Mouse (Mus musculus) macrophage (primary cell): ENCODE data around the gene Vps39. TPM values are rescaled to one million over a fixed set of nuclear protein-coding genes. Genes with fewer than 3 reads are reported as not detected.

Source experiments
- H3K27ac ChIP-seq: fragments of 350-480 bp; formaldehyde crosslinking; 2 replicates; pipeline ENCODE4 v1.9.0; 2021
- H3K36me3 ChIP-seq: fragments of 350-480 bp; formaldehyde crosslinking; 2 replicates; pipeline ENCODE4 v1.9.0; 2021; ENCODE audit errors: inconsistent target
- H3K4me3 ChIP-seq: fragments of 350-480 bp; formaldehyde crosslinking; 2 replicates; pipeline ENCODE4 v1.9.0; 2021; ENCODE audit errors: inconsistent target
- H3K79me2 ChIP-seq: fragments of 350-480 bp; formaldehyde crosslinking; 2 replicates; pipeline ENCODE4 v1.9.0; 2021; ENCODE audit errors: inconsistent target
- WGBS: methylation state at CpG from one replicate; pipeline ENCODE4 v1.1.7; 2026; ENCODE audit warnings: inconsistent platforms; ENCODE audit not compliant: missing documents; 5-methylcytosine and 5-hydroxymethylcytosine counted together
- polyA plus RNA-seq: library from polyadenylated mRNA; stranded (reverse); fragments of 250-400 nt; gene quantifications from 3 replicates; pipeline ENCODE4 v1.2.4, GENCODE M21; 2018; ENCODE audit warnings: inconsistent platforms
- total RNA-seq, 78 experiments: library from RNA; depleted of rRNA; stranded (reverse); fragments of 250-400 nt; gene quantifications; 1 replicate in 9 of 78; 2 replicates in 24 of 78; 3 replicates in 43 of 78; 4 replicates in 2 of 78; pipeline ENCODE4 v1.2.4; 2018; ENCODE audit warnings: inconsistent platforms in 56 of 78

The Vps39 gene
- total RNA-seq (2018; cell fraction: chromatin; rRNA removed), result 100 to 1,000 TPM in 14 of 26 experiments, 10 to 100 TPM in 12; 41.0 to 272 (median 112) TPM
- 10 to 100 TPM; 32.6 to 69.0 (median 46.5) TPM for total RNA-seq (2018; cell fraction: cytosol; rRNA removed)
- 100 to 1,000 TPM in 8 of 26 experiments, 10 to 100 TPM in 18; 39.4 to 168 (median 80.4) TPM for total RNA-seq (2018; cell fraction: nucleus; rRNA removed)
- 36.5 to 75.0 TPM (median 54.4 TPM) in 3 replicates for polyA plus RNA-seq

DNA sequence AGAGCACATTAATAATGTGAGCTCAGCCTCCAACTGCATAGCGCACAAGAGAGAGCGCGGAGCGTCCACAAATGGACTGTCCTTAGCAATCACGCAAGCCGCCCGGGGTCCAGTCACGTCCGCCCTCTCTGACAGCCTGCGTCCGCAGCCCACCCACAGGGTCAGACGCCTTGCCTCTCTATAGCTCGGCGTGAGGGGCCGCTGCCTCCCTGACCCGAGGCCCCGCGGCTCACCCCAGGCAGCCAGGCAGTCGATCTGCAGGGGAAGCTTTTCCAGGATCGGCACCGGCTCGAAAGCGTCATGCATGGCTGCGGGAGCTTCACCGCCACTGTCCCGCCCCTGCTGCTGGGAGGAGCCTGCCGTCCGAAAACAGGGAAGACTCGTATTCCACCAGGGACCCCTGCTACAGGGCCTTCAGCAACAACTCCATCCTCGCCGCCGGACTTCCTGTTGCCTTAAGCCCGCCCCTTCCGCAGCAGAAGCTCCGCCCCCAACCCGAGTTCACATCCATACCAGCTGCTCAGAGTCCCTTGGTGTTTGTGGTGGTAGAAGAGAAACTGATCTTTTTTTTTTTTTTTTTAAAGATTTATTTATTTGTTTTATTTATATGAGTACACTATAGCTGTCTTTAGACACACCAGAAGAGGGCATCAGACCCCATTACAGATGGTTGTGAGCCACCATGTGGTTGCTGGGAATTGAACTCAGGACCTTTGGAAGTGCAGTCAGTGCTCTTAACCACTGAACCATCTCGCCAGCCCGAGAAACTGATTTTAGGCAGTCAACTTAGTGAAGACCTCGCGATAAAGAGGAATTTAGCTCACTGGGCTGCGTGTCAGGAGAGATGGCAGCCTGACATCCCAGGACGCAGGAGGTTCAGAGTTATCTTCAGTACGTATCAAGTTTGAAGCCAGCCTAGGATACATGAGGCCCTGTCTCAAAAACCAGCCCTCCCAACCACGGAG is at the start of gene Vps39:
Gene Vps39, minus strand, starts transcription at position 456 of the 965 bp plus-strand sequence.
- Histone ChIP-seq H3K4me3 (peak within 1 kb of the TSS; percentile 78), H3K36me3 (peaks cover 18% of the 10 kb centered on the region), H3K79me2 (peaks cover 51% of the 10 kb centered on the region), H3K27ac (peak within 1 kb of the TSS; percentile 41)
- WGBS, result 13% methylated on average over 38 of the region's 44 CpGs

DNA sequence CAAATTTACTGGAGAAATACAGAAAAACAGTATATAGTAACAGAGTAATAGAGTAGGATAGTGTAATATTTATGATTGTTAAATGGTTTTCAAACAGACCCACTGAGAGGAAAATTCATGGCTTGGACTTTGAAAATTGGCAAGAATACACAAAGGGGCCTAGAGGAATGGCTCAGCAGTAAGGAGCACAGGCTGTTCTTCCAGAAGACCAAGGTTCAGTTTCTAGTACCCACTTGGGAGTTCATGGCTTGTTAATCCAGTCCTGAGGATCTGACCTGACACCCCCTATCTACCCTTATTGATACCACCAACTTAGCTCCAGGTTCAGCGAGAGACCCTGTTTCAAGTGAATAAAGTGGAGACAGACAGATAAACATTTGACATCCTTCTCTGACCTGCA is 45.0 kb upstream of the Vps39 start:
- Histone ChIP-seq H3K27ac (no peak overlapping the region), H3K79me2 (peaks cover 82% of the 10 kb centered on the region), H3K4me3 (no peak overlapping the region), H3K36me3 (peaks cover 56% of the 10 kb centered on the region)
- 100% methylated on average over 1 of the region's 1 CpGs for WGBS

DNA sequence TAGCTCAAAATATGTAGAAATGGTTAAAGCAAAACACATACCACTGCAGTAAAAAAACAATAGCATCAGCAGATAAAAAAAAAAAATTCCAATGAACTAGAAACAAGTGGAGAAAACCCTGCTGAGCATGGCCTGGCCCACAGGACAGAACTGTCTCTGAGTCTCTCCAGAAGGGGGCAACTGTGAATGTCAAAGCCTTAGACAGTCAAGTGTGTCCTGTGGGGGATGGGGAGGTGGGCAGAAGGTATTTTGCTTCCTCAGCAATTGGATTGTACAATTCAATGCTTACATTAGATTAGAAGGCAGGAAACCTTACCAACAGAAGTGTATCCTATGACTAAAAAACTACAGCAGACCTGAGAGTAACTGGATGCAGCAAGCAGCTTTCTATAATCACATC is 39.5 kb upstream of the Vps39 start:
- Histone ChIP-seq H3K79me2 (peaks cover 26% of the 10 kb centered on the region), H3K36me3 (peaks cover 80% of the 10 kb centered on the region), H3K27ac (no peak overlapping the region), H3K4me3 (no peak overlapping the region)

DNA sequence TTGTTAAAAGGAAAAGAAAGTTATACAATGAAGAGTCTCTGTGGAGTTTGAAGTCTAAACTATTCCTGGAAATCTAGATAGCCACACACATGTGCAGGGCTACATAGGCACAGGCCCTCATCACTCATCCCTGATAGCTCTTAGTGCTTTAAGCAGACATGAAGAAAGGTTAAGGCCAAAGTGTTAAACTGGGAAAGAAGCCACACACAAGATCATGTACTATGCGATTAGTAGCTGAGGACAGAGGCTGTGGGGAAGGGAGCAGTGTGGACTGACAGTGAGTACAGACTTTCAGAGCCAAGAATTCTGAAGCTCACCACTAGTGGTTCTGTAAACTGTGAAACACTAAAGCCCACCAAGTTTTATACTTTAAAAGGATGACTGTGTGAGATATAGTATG is 38.0 kb upstream of the Vps39 start:
- Histone ChIP-seq H3K36me3 (peaks cover 77% of the 10 kb centered on the region), H3K27ac (no peak overlapping the region), H3K4me3 (no peak overlapping the region), H3K79me2 (peaks cover 16% of the 10 kb centered on the region)
- 100% methylated on average over 1 of the region's 1 CpGs for WGBS

DNA sequence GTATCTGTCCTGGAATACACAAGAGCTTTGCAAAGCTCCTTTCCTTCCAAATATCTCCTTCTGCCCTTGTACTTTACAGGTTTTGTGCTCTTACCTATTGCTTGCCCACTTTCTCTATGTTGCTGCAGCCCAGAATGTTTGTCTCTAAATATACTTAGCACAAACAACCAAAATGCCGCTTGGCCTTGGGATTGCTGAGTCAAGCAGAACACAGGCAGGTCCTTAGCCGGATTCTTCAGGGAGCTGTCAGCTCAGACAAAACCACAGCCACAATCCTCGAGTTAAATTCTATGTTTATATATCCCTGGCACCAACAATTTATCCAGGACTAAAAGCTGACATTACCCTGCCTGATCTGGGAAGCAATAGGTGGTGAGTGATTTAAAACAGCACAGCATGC is 36.4 kb upstream of the Vps39 start:
- WGBS, result 100% methylated on average over 3 of the region's 3 CpGs
- Histone ChIP-seq H3K4me3 (no peak overlapping the region), H3K79me2 (peaks cover 5% of the 10 kb centered on the region; the same call in 1 of the 2 replicates), H3K36me3 (peaks cover 76% of the 10 kb centered on the region), H3K27ac (no peak overlapping the region)

DNA sequence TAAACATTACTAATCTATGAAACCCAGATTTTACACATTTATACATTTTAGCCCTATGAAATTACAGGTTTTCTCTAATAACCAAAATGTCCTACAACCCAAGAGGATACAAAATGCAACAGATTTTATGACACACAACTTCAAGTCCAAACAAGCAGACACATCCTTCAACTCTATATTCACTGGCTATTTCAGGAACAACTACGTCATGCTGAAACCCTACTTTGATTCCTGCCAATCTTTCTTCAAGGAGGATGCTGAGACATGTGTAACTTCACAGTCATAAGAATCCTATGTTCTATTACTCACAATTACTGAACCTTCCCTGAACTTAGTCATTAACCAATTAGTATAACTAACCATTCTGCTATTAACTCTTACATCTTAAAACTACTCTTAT is 34.4 kb upstream of the Vps39 start:
- H3K36me3 ChIP-seq, result peaks cover 69% of the 10 kb centered on the region
- 81% methylated on average over 1 of the region's 1 CpGs for WGBS

DNA sequence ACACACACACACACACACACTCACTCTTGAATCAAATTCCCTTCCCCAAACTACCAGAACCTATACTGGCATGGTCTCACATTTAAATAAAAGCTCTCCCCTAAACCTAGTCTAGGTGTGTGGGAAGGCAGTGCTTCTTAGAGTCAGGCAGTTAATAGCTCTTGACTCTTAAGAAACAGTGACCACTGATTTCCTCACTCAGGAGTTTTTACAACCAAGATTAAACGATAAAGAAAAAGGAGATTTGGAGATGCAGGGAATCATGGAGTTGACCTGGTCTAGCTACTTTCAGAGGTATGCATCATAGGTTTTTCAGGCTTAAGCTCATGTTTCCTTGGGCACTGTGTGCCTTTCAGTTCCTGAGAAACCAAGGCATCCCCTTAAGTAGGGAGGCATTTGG is 33.3 kb upstream of the Vps39 start:
- H3K36me3 ChIP-seq, result peaks cover 69% of the 10 kb centered on the region
- WGBS, result 84% methylated on average over 1 of the region's 1 CpGs

More for the DNA sequence above, 34.4 kb upstream of the Vps39 start:
- H3K27ac ChIP-seq, result no peak overlapping the region
- H3K79me2 ChIP-seq, result no peaks in the 10 kb centered on the region; the same call in 1 of the 2 replicates
- no peak overlapping the region for H3K4me3 ChIP-seq

DNA sequence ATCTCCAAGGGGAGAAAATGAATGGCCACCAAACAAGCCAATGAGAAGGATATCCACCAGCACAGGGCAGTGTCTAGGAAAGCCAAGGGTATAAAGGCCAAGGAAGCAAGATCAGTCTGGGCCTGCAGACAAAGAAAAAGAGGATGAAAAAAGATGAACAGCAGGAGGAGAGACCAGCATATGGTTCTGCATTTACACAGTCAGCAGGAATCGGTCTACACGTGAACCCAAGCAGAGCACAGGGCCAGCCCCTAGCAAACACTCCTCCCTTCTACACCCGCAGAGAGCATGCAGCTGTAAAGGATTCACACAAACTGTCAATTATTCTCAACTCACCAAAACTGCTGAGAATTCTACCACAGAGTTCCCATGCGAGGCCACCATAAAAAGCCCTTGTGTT is 20.9 kb upstream of the Vps39 start:
- Histone ChIP-seq H3K36me3 (peaks cover 67% of the 10 kb centered on the region), H3K27ac (no peak overlapping the region), H3K4me3 (no peak overlapping the region), H3K79me2 (no peaks in the 10 kb centered on the region; the same call in 1 of the 2 replicates)
- WGBS, result 98% methylated on average over 4 of the region's 4 CpGs

More for the DNA sequence above, 33.3 kb upstream of the Vps39 start:
- no peak overlapping the region for H3K27ac ChIP-seq
- H3K4me3 ChIP-seq, result no peak overlapping the region
- H3K79me2 ChIP-seq, result no peaks in the 10 kb centered on the region; the same call in 1 of the 2 replicates

DNA sequence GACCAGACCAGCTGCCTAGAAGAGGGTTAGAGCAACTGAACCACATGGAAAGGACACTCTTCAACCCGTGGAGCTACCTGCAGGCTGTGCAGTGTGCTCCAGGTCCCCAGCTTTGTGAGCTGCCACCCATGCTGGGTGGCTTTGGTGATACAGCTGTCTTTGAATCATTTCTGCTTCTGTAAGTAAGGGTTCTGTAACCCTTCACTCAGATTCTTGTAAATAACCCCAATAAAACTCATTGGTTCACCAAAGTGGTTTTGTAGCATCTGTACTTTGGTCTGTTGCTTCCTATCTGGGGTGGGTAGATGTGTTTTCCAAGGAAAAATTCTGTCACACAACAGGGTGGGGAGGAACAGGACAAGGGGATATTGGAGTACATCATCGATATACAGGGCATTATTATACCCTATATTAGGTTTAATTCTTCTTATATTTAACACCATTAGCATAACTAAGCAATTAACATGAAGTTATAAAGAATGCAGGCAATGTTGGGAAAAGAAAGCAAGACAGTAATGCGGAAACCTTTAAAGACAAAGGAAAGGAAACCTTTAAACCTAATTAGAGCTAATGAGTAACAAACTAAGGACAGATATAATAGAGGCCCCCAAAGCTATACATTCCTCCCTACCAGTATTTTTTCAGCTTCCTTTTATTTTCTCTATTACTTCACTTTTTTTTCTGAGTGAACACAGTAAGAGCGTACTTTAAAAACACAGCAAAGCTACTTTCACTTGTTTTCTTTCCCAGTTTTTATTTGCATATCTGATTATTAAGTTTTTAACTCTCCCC is 14.7 kb upstream of the Vps39 start:
- Histone ChIP-seq H3K79me2 (no peaks in the 10 kb centered on the region), H3K27ac (no peak overlapping the region), H3K36me3 (peaks cover 66% of the 10 kb centered on the region), H3K4me3 (no peak overlapping the region)
- 90% methylated on average over 4 of the region's 4 CpGs for WGBS

DNA sequence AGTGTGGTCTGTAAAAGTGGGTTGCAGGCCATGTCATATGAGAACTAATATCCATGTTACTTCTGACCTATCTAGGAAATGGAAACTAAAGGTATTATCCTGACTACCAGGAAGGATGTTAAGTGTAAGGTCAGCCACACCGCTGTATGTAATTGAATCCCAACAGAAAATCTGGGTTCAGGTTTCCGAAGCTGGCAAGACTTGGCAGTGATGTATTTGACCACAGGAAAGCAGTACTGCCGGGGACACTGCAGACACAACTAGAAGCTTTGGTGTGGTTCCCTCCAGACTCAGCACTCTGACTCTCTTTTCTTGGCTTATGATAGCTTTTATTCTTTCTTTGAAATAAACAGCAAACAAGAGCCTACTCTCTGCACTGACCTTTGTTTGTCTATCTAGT is 13.6 kb upstream of the Vps39 start:
- 88% methylated on average over 3 of the region's 3 CpGs for WGBS
- H3K27ac ChIP-seq, result no peak overlapping the region
- peaks cover 67% of the 10 kb centered on the region for H3K36me3 ChIP-seq
- H3K79me2 ChIP-seq, result no peaks in the 10 kb centered on the region
- no peak overlapping the region for H3K4me3 ChIP-seq

DNA sequence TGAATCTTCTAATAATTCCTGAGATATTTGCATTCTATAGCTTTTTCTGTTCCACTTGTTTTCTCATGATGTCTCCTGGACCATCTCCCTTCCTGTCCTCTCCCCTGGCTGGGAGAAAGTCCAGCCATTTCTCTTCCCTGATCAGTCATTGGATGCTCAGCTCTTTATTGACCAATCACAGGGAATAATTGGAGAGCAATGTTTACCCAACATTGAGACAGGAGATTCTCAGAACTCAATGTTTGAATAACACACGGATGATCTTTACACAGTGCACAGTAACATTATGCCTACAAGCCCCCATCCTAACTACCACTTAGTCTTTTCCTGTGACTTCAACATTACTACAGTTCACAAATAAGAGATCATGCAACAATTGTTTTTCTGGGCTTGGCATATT is 7.5 kb upstream of the Vps39 start:
- H3K27ac ChIP-seq, result no peak overlapping the region
- WGBS, result 100% methylated on average over 1 of the region's 1 CpGs
- no peaks in the 10 kb centered on the region for H3K79me2 ChIP-seq
- peaks cover 60% of the 10 kb centered on the region for H3K36me3 ChIP-seq
- no peak overlapping the region for H3K4me3 ChIP-seq

DNA sequence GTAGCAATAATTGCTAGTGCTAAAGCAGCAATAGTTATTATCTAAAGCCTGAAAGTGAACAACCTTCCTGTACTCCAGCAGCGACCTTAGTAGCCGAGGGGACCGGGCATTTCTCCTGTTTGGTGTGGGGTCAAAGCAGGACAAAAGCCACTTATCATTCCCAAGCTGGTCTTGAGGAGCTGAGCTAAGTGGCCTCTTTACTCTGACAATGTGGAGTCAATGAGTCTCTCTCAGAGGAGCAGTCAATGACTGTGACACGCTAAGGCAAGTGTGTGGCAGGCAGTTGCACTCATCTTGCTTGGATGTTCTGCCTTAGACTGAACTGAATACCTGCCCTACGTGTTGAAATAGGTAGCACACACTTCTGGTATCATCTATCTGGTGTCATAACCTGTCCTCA is 1.6 kb downstream of the Vps39 start:
- H3K79me2 ChIP-seq, result peaks cover 67% of the 10 kb centered on the region
- no peak overlapping the region; the same call in 1 of the 2 replicates for H3K4me3 ChIP-seq
- H3K36me3 ChIP-seq, result peaks cover 19% of the 10 kb centered on the region
- H3K27ac ChIP-seq, result no peak overlapping the region
- 93% methylated on average over 5 of the region's 5 CpGs for WGBS

DNA sequence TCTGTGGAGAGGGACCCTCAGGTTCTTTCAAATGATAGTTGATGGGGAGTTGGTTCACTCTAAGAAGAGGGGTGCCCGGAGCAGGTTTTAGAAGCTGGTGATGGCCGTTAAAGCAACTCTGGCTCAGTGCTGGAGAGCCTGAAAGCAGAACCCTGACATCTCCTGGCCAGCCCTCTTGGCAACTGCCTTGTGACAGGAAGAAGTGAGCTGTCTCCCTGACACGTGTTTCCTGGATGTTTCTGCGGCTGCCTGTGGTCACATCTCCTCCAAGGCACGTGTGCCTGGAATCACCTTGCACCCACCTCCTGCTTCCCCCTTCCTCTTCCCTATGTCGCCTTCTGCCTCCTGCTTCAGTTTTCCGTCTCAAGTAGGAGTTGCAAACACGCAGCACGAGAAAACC is 4.8 kb downstream of the Vps39 start:
- peak overlapping the region; percentile 89 for H3K27ac ChIP-seq
- 5% methylated on average over 9 of the region's 9 CpGs for WGBS
- H3K4me3 ChIP-seq, result no peak overlapping the region
- H3K36me3 ChIP-seq, result peaks cover 42% of the 10 kb centered on the region
- H3K79me2 ChIP-seq, result peaks cover 89% of the 10 kb centered on the region

DNA sequence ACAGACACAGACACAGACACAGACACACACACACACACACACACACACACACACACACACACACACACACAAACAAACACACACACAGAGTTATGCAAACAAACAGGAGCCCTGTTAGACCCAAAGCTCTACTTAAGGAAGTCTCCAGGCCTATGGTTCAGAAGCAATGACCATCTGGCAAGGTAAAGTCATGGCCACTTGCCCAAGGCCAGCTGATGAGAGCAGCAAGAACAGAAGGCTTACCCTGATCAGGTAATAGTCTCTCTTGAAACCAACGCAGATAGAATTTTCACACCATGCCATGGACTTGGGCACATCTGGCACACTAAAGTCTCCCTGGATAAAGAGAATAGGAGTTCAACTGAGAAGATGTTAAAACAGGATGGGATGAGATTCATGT is 11.2 kb downstream of the Vps39 start:
- 100% methylated on average over 1 of the region's 1 CpGs for WGBS
- no peak overlapping the region for H3K27ac ChIP-seq
- peaks cover 88% of the 10 kb centered on the region for H3K36me3 ChIP-seq
- H3K4me3 ChIP-seq, result no peak overlapping the region
- H3K79me2 ChIP-seq, result peaks cover 30% of the 10 kb centered on the region
